Mouse (Mus musculus) embryonic facial prominence, embryonic 11.5 days (tissue): ENCODE measurements around the gene Inpp5a. TPM values are rescaled to one million over a fixed set of nuclear protein-coding genes. Genes with fewer than 3 reads are reported as not detected.
A peak's percentile ranks its signal among the peaks of the same experiment; 100 is the strongest.

ENCODE experiments used
- ATAC-seq: fragments of 200-750 bp; cut with Nextera tagmentation; replicated peaks from 2 replicates; pipeline ENCODE4 v1.8.0; 2017; ENCODE audit warnings: low read depth; ENCODE audit not compliant: insufficient number of reproducible peaks, low FRiP score, low TSS enrichment
- DNase-seq: peaks from one replicate; pipeline ENCODE4 v3.0.0-alpha.2; 2015; ENCODE audit warnings: low spot score
- H3K27ac ChIP-seq: fragments of 300-500 bp; sonication (generic); replicated peaks from 2 replicates; pipeline ENCODE4 v1.5.1; 2014; ENCODE audit warnings: mild to moderate bottlenecking, low read depth, low read length, control low read depth
- H3K27me3 ChIP-seq: fragments of 300-500 bp; sonication (generic); 2 replicates; pipeline ENCODE4 v1.6.1; 2014; ENCODE audit warnings: mild to moderate bottlenecking, low read length, moderate library complexity, mixed read lengths; ENCODE audit not compliant: control insufficient read depth, insufficient read depth
- H3K36me3 ChIP-seq: fragments of 300-500 bp; sonication (generic); replicated peaks from 2 replicates; pipeline ENCODE4 v1.6.1; 2014; ENCODE audit warnings: low read depth, mild to moderate bottlenecking, low read length, moderate library complexity, mixed read lengths; ENCODE audit not compliant: control insufficient read depth, insufficient read depth
- H3K4me1 ChIP-seq: fragments of 300-500 bp; sonication (generic); 2 replicates; pipeline ENCODE4 v1.6.1; 2014; ENCODE audit warnings: low read length, mixed read lengths; ENCODE audit not compliant: control insufficient read depth, insufficient read depth
- H3K4me2 ChIP-seq: fragments of 300-500 bp; sonication (generic); 2 replicates; pipeline ENCODE4 v1.6.1; 2014; ENCODE audit warnings: low read depth, mild to moderate bottlenecking, control low read depth, low read length, moderate library complexity
- H3K4me3 ChIP-seq: fragments of 300-500 bp; sonication (generic); 2 replicates; pipeline ENCODE4 v1.5.1; 2014; ENCODE audit warnings: low read depth, low read length, control low read depth
- H3K9ac ChIP-seq: fragments of 300-500 bp; sonication (generic); replicated peaks from 2 replicates; pipeline ENCODE4 v1.6.1; 2014; ENCODE audit warnings: mild to moderate bottlenecking, control low read depth, low read length
- H3K9me3 ChIP-seq: fragments of 300-500 bp; sonication (generic); replicated peaks from 2 replicates; pipeline ENCODE4 v1.6.1; 2016; ENCODE audit warnings: mild to moderate bottlenecking, low read length, inconsistent platforms, mixed read lengths; ENCODE audit not compliant: control insufficient read depth
- WGBS: fragments of 180-500 bp; shearing (Covaris S2); extraction: QIAGEN DNeasy Blood & Tissue Kit; methylation state at CpG from one replicate; pipeline ENCODE4 v1.1.7; 2014; 5-methylcytosine and 5-hydroxymethylcytosine counted together
- polyA plus RNA-seq: library from polyadenylated mRNA; unstranded; fragments of >200 nt; fragmentation: Nextera tagmentation; extraction: Ambion mirVana; gene quantifications from 2 replicates; pipeline ENCODE4 v1.2.1, GENCODE M21; 2014

Inpp5a gene
- polyA plus RNA-seq, 1 experiment from 2014 or later: 28.4 TPM

- H3K27ac ChIP-seq: no peak overlapping the region
- WGBS: 1% methylated on average over 78 of the region's 78 CpGs
- peaks cover 8% of the 10 kb centered on the region for H3K4me1 ChIP-seq
- H3K4me3 ChIP-seq: peak overlapping the region; percentile 35
- DNase-seq (peak; percentile 42), ATAC-seq (no peak)
- H3K36me3 ChIP-seq: no peaks in the 10 kb centered on the region
- H3K27me3 ChIP-seq: peaks cover 69% of the 10 kb centered on the region
- no peaks in the 10 kb centered on the region for H3K9me3 ChIP-seq
- peak overlapping the region; percentile 13 for H3K9ac ChIP-seq
- peak overlapping the region; percentile 61 for H3K4me2 ChIP-seq
Observed at GRCm38 (mm10) chr7:139580851-139581775, 192.2 kb downstream of the Inpp5a start.

- Histone ChIP-seq H3K27me3 (peaks cover 78% of the 10 kb centered on the region), H3K4me2 (peak overlapping the region; percentile 61), H3K9ac (peak overlapping the region; percentile 13), H3K4me3 (peak overlapping the region; percentile 35), H3K9me3 (no peaks in the 10 kb centered on the region), H3K36me3 (no peaks in the 10 kb centered on the region), H3K27ac (no peak overlapping the region), H3K4me1 (peaks cover 8% of the 10 kb centered on the region)
- WGBS: under 1% methylated on average over 69 of the region's 82 CpGs
- ATAC-seq (peak; percentile 30; the same call in 1 of the 2 replicates), DNase-seq (peak; percentile 41)
Observed at GRCm38 (mm10) chr7:139581801-139582571, 193.1 kb downstream of the Inpp5a start.

GRCm38 (mm10) chr7:139582595-139582994, 193.7 kb downstream of the Inpp5a start, which contains the start of gene Nkx6-2:
Gene Nkx6-2, minus strand, starts transcription at chr7:139582797.
- DNase-seq (peak; percentile 75), ATAC-seq (peak; percentile 69; the same call in 1 of the 2 replicates)
- H3K4me2 ChIP-seq: peak within 1 kb of the TSS; percentile 61
- H3K9me3 ChIP-seq: no peaks in the 10 kb centered on the region
- H3K27me3 ChIP-seq: peaks cover 83% of the 10 kb centered on the region
- peaks cover 8% of the 10 kb centered on the region for H3K4me1 ChIP-seq
- peak within 1 kb of the TSS; percentile 35 for H3K4me3 ChIP-seq
- H3K36me3 ChIP-seq: no peaks in the 10 kb centered on the region
- no peak within 1 kb of the TSS for H3K27ac ChIP-seq
- under 1% methylated on average over 47 of the region's 56 CpGs for WGBS
- peak within 1 kb of the TSS; percentile 13 for H3K9ac ChIP-seq

- no peak overlapping the region for H3K9ac ChIP-seq
- no peaks in the 10 kb centered on the region for H3K36me3 ChIP-seq
- peaks cover 83% of the 10 kb centered on the region for H3K27me3 ChIP-seq
- no peaks in the 10 kb centered on the region for H3K9me3 ChIP-seq
- H3K4me3 ChIP-seq: no peak overlapping the region
- no peak overlapping the region for H3K4me2 ChIP-seq
- DNase-seq: peak; percentile 8
- H3K27ac ChIP-seq: no peak overlapping the region
- WGBS: 9% methylated on average over 17 of the region's 17 CpGs
- no peak for ATAC-seq
- H3K4me1 ChIP-seq: peaks cover 8% of the 10 kb centered on the region
Observed at GRCm38 (mm10) chr7:139583094-139583737, 194.3 kb downstream of the Inpp5a start.

GRCm38 (mm10) chr7:139584221-139585175, 195.6 kb downstream of the Inpp5a start:
- 0 out of 2 replicates have a peak overlapping the region, but pooled peaks have one; percentile 7 for H3K4me2 ChIP-seq
- H3K9me3 ChIP-seq: no peaks in the 10 kb centered on the region
- no peak overlapping the region; the same call in 1 of the 2 replicates for H3K4me3 ChIP-seq
- no peak for ATAC-seq
- DNase-seq: peak; percentile 22
- no peak overlapping the region for H3K27ac ChIP-seq
- H3K9ac ChIP-seq: no peak overlapping the region; the same call in 1 of the 2 replicates
- H3K36me3 ChIP-seq: no peaks in the 10 kb centered on the region
- peaks cover 72% of the 10 kb centered on the region for H3K27me3 ChIP-seq
- WGBS: under 1% methylated on average over 53 of the region's 53 CpGs
- peaks cover 8% of the 10 kb centered on the region for H3K4me1 ChIP-seq

- WGBS: 2% methylated on average over 29 of the region's 29 CpGs
- Histone ChIP-seq H3K4me3 (no peak overlapping the region), H3K27ac (no peak overlapping the region), H3K9ac (no peak overlapping the region; the same call in 1 of the 2 replicates), H3K4me1 (peaks cover 8% of the 10 kb centered on the region), H3K4me2 (no peak overlapping the region), H3K36me3 (no peaks in the 10 kb centered on the region), H3K27me3 (peaks cover 64% of the 10 kb centered on the region), H3K9me3 (no peaks in the 10 kb centered on the region)
- DNase-seq: no peak
- no peak for ATAC-seq
Observed at GRCm38 (mm10) chr7:139585183-139585821, 196.4 kb downstream of the Inpp5a start.
